Mouse (Mus musculus): Measurements from ENCODE around the gene Tle6. TPM values are rescaled to one million over a fixed set of nuclear protein-coding genes. Genes with fewer than 3 reads are reported as not detected.

Gene Tle6
- total RNA-seq, 1 experiment, result 22.0 TPM

GRCm38 (mm10) chr10:81605666-81605973, 4.7 kb upstream of the Tle6 start:
- peaks cover 4% of the 10 kb centered on the region; the same call in 1 of the 2 replicates for H3K36me3 ChIP-seq (ENCODE audit: control insufficient read depth, insufficient read depth, low read length, poor library complexity, severe bottlenecking)
- H3K27ac ChIP-seq (ENCODE audit: insufficient read depth, low read depth, low read length, poor library complexity, severe bottlenecking), result no peak overlapping the region
- in situ Hi-C loops (cut with MboI; ENCODE audit: low sequenced_read_pairs in 2 of 2, unreplicated experiment in 2 of 2), result no loop called here
- H3K9ac ChIP-seq (ENCODE audit: insufficient read depth, low read depth, low read length, poor library complexity, severe bottlenecking), result peak overlapping the region; percentile 63; the same call in 1 of the 2 replicates
- TF ChIP-seq MAFK (IDR thresholded peaks at IDR 0.05; ENCODE audit: insufficient read depth, low read depth, low read length), result no peak
- no peak for TF ChIP-seq ZNF384 (IDR thresholded peaks at IDR 0.05; ENCODE audit: low read depth, low read length)
- TF ChIP-seq ZC3H11A (IDR thresholded peaks at IDR 0.05; ENCODE audit: borderline replicate concordance, low read depth, low read length), result no peak
- no peak for TF ChIP-seq CHD2 (IDR thresholded peaks at IDR 0.05; ENCODE audit: low read depth, low read length)
- no peak for TF ChIP-seq HCFC1 (IDR thresholded peaks at IDR 0.05; ENCODE audit: borderline replicate concordance, insufficient read depth, low read length)
- peak overlapping the region; percentile 52 to 71 for H3K4me3 ChIP-seq (ENCODE audit: insufficient read depth in 1 of 2, low read depth in 1 of 2, low read length in 2 of 2, poor library complexity in 1 of 2, severe bottlenecking in 1 of 2)
- H3K4me1 ChIP-seq (ENCODE audit: control insufficient read depth in 2 of 2, insufficient read depth in 2 of 2, low read length in 2 of 2, poor library complexity in 1 of 2), result peaks cover 0 to 11% of the 10 kb centered on the region in 2 experiments; a peak in 2 of 4 replicates
- H3K9me3 ChIP-seq (ENCODE audit: control insufficient read depth, insufficient read depth, low read depth, low read length), result no peaks in the 10 kb centered on the region
- no peak for DNase-seq (ENCODE audit: low read depth, low spot score)

DNA sequence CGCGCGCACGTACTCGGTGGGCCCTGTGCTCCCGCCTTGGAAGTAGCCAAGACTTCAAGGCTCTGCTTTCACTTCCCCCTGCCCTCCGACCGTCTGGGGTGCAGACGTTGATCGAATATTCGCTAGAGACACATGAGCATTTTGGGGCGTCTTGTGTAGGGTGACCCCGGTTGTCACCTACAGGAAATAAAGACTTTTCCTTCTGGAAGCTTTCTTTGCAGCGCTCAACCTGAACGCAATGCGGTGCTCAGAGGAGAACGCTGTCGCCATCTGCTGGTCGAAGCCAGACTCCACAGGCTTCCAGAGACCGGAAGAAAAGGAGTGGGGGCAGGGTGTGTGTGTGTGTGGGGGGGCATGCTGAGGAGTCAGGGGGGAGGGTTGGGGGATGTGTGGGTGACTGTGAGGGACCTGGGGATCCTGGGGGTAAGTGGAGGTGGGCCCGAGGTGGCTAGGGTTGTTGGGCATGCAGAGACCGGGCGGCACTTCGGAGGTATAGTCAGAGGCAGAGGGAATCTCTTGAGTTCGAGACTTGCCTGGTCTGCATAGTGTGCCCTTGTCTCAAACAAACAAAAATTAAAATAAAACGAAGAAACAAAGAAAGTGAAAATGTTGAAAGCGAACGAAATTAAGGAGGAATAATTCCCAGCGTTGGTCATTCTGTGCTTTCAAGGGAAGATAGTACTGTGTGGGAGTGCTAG, 4.2 kb upstream of the Tle6 start:
- H3K4me1 ChIP-seq (ENCODE audit: control insufficient read depth in 2 of 2, insufficient read depth in 2 of 2, low read length in 2 of 2, poor library complexity in 1 of 2), result peaks cover 0 to 11% of the 10 kb centered on the region in 2 experiments; a peak in 3 of 4 replicates
- H3K4me3 ChIP-seq (ENCODE audit: insufficient read depth in 1 of 2, low read depth in 1 of 2, low read length in 2 of 2, poor library complexity in 1 of 2, severe bottlenecking in 1 of 2), result peak overlapping the region; percentile 52 to 71
- H3K9ac ChIP-seq (ENCODE audit: insufficient read depth, low read depth, low read length, poor library complexity, severe bottlenecking), result peak overlapping the region; percentile 63; the same call in 1 of the 2 replicates
- peaks cover 4% of the 10 kb centered on the region; the same call in 1 of the 2 replicates for H3K36me3 ChIP-seq (ENCODE audit: control insufficient read depth, insufficient read depth, low read length, poor library complexity, severe bottlenecking)
- TF ChIP-seq MAFK (IDR thresholded peaks at IDR 0.05; ENCODE audit: insufficient read depth, low read depth, low read length), result no peak
- TF ChIP-seq ZC3H11A (IDR thresholded peaks at IDR 0.05; ENCODE audit: borderline replicate concordance, low read depth, low read length), result no peak
- no peak for TF ChIP-seq HCFC1 (IDR thresholded peaks at IDR 0.05; ENCODE audit: borderline replicate concordance, insufficient read depth, low read length)
- TF ChIP-seq CHD2 (IDR thresholded peaks at IDR 0.05; ENCODE audit: low read depth, low read length), result peak; percentile 41; the same call in 1 of the 2 replicates
- no peak for TF ChIP-seq ZNF384 (IDR thresholded peaks at IDR 0.05; ENCODE audit: low read depth, low read length)
- in situ Hi-C loops (cut with MboI; ENCODE audit: low sequenced_read_pairs in 2 of 2, unreplicated experiment in 2 of 2), result no loop called here
- DNase-seq (ENCODE audit: low read depth, low spot score), result peak; percentile 86
- no peak overlapping the region; the same call in 1 of the 2 replicates for H3K27ac ChIP-seq (ENCODE audit: insufficient read depth, low read depth, low read length, poor library complexity, severe bottlenecking)
- no peaks in the 10 kb centered on the region for H3K9me3 ChIP-seq (ENCODE audit: control insufficient read depth, insufficient read depth, low read depth, low read length)

GRCm38 (mm10) chr10:81604019-81604967, 3.4 kb upstream of the Tle6 start:
- H3K9me3 ChIP-seq (ENCODE audit: control insufficient read depth, insufficient read depth, low read depth, low read length), result no peaks in the 10 kb centered on the region
- TF ChIP-seq ZNF384 (IDR thresholded peaks at IDR 0.05; ENCODE audit: low read depth, low read length), result no peak
- no peak for TF ChIP-seq ZC3H11A (IDR thresholded peaks at IDR 0.05; ENCODE audit: borderline replicate concordance, low read depth, low read length)
- TF ChIP-seq MAFK (IDR thresholded peaks at IDR 0.05; ENCODE audit: insufficient read depth, low read depth, low read length), result no peak
- TF ChIP-seq HCFC1 (IDR thresholded peaks at IDR 0.05; ENCODE audit: borderline replicate concordance, insufficient read depth, low read length), result no peak
- no peak for TF ChIP-seq CHD2 (IDR thresholded peaks at IDR 0.05; ENCODE audit: low read depth, low read length)
- peak overlapping the region; percentile 63; the same call in 1 of the 2 replicates for H3K9ac ChIP-seq (ENCODE audit: insufficient read depth, low read depth, low read length, poor library complexity, severe bottlenecking)
- no peak for DNase-seq (ENCODE audit: low read depth, low spot score)
- peaks cover 4% of the 10 kb centered on the region; the same call in 1 of the 2 replicates for H3K36me3 ChIP-seq (ENCODE audit: control insufficient read depth, insufficient read depth, low read length, poor library complexity, severe bottlenecking)
- no peak overlapping the region for H3K27ac ChIP-seq (ENCODE audit: insufficient read depth, low read depth, low read length, poor library complexity, severe bottlenecking)
- H3K4me1 ChIP-seq (ENCODE audit: control insufficient read depth in 2 of 2, insufficient read depth in 2 of 2, low read length in 2 of 2, poor library complexity in 1 of 2), result peaks cover 0 to 18% of the 10 kb centered on the region in 2 experiments
- peak overlapping the region; percentile 46 to 61 for H3K4me3 ChIP-seq (ENCODE audit: insufficient read depth in 1 of 2, low read depth in 1 of 2, low read length in 2 of 2, poor library complexity in 1 of 2, severe bottlenecking in 1 of 2)
- in situ Hi-C loops (cut with MboI; ENCODE audit: low sequenced_read_pairs in 2 of 2, unreplicated experiment in 2 of 2), result no loop called here

- TF ChIP-seq ZC3H11A (IDR thresholded peaks at IDR 0.05; ENCODE audit: borderline replicate concordance, low read depth, low read length) (no peak), CHD2 (IDR thresholded peaks at IDR 0.05; ENCODE audit: low read depth, low read length) (no peak), HCFC1 (IDR thresholded peaks at IDR 0.05; ENCODE audit: borderline replicate concordance, insufficient read depth, low read length) (no peak), ZNF384 (IDR thresholded peaks at IDR 0.05; ENCODE audit: low read depth, low read length) (no peak; the same call in 1 of the 2 replicates), MAFK (IDR thresholded peaks at IDR 0.05; ENCODE audit: insufficient read depth, low read depth, low read length) (no peak)
- no peaks in the 10 kb centered on the region for H3K9me3 ChIP-seq (ENCODE audit: control insufficient read depth, insufficient read depth, low read depth, low read length)
- H3K4me1 ChIP-seq (ENCODE audit: control insufficient read depth in 2 of 2, insufficient read depth in 2 of 2, low read length in 2 of 2, poor library complexity in 1 of 2), result peaks cover 3 to 28% of the 10 kb centered on the region in 2 experiments
- no peak overlapping the region for H3K4me3 ChIP-seq (ENCODE audit: insufficient read depth in 1 of 2, low read depth in 1 of 2, low read length in 2 of 2, poor library complexity in 1 of 2, severe bottlenecking in 1 of 2)
- DNase-seq (ENCODE audit: low read depth, low spot score), result no peak
- no peak overlapping the region for H3K27ac ChIP-seq (ENCODE audit: insufficient read depth, low read depth, low read length, poor library complexity, severe bottlenecking)
- no peak overlapping the region for H3K9ac ChIP-seq (ENCODE audit: insufficient read depth, low read depth, low read length, poor library complexity, severe bottlenecking)
- peaks cover under 1% of the 10 kb centered on the region; the same call in 1 of the 2 replicates for H3K36me3 ChIP-seq (ENCODE audit: control insufficient read depth, insufficient read depth, low read length, poor library complexity, severe bottlenecking)
- in situ Hi-C loops (cut with MboI; ENCODE audit: low sequenced_read_pairs in 2 of 2, unreplicated experiment in 2 of 2), result no loop called here
These were observed 1.9 kb upstream of the Tle6 start for GRCm38 (mm10) chr10:81602741-81603151.
